Mouse (Mus musculus) liver, embryonic 14.5 days (tissue): Measurements from ENCODE around the gene Olfr576. TPM values are rescaled to one million over a fixed set of nuclear protein-coding genes. Genes with fewer than 3 reads are reported as not detected.

Experiments
- ATAC-seq: fragments of 200-750 bp; cut with Nextera tagmentation; 2 replicates; pipeline ENCODE4 v1.8.0; 2017; ENCODE audit warnings: moderate number of reproducible peaks, mild to moderate bottlenecking, moderate library complexity; ENCODE audit not compliant: insufficient read depth
- DNase-seq, 3 experiments: peaks; one replicate each; pipeline ENCODE4 v3.0.0-alpha.2; 2012 to 2013; ENCODE audit warnings: low read depth in 3 of 3, low spot score in 3 of 3
- H3K27ac ChIP-seq: fragments of 300-500 bp; sonication (generic); 2 replicates; pipeline ENCODE4 v1.5.1; 2014; ENCODE audit warnings: moderate library complexity, mild to moderate bottlenecking, control low read depth, inconsistent platforms
- H3K27me3 ChIP-seq: fragments of 300-500 bp; sonication (generic); 2 replicates; pipeline ENCODE4 v1.6.1; 2014; ENCODE audit warnings: mild to moderate bottlenecking, low read length, moderate library complexity; ENCODE audit not compliant: control insufficient read depth, insufficient read depth
- H3K36me3 ChIP-seq: fragments of 300-500 bp; sonication (generic); replicated peaks from 2 replicates; pipeline ENCODE4 v1.6.1; 2014; ENCODE audit warnings: low read depth; ENCODE audit not compliant: control insufficient read depth, insufficient read depth
- H3K4me1 ChIP-seq, 2 experiments: fragments of 200-500 bp in 1 of 2; fragments of 300-500 bp in 1 of 2; sonication (generic) in 1 of 2; replicated peaks; 2 replicates each; pipeline ENCODE4 v1.6.1; 2012 to 2014; ENCODE audit warnings: antibody characterized with exemption in 1 of 2, inconsistent platforms in 1 of 2, low read length in 1 of 2; ENCODE audit not compliant: control insufficient read depth in 2 of 2, insufficient read depth in 2 of 2
- H3K4me2 ChIP-seq: fragments of 300-500 bp; sonication (generic); 2 replicates; pipeline ENCODE4 v1.6.1; 2014; ENCODE audit warnings: low read depth, mild to moderate bottlenecking, control low read depth, moderate library complexity
- H3K4me3 ChIP-seq, 2 experiments: fragments of 200-500 bp in 1 of 2; fragments of 300-500 bp in 1 of 2; sonication (generic) in 1 of 2; 2 replicates each; pipeline ENCODE4 v1.5.1; 2012 to 2014; ENCODE audit warnings: low read depth in 2 of 2, low read length in 2 of 2, mild to moderate bottlenecking in 2 of 2, control low read depth in 1 of 2, inconsistent platforms in 1 of 2, moderate library complexity in 1 of 2; ENCODE audit not compliant: insufficient read depth in 1 of 2
- H3K9ac ChIP-seq: fragments of 300-500 bp; sonication (generic); replicated peaks from 2 replicates; pipeline ENCODE4 v1.6.1; 2014; ENCODE audit warnings: mild to moderate bottlenecking, control low read depth, moderate library complexity
- H3K9me3 ChIP-seq: fragments of 300-500 bp; sonication (generic); 2 replicates; pipeline ENCODE4 v1.6.1; 2016; ENCODE audit warnings: low read length, mixed read lengths; ENCODE audit not compliant: control insufficient read depth
- CTCF ChIP-seq: IDR thresholded peaks from 2 replicates; pipeline ENCODE4 v1.5.1; 2016; ENCODE audit warnings: antibody characterized with exemption, low read depth, control low read depth
- EP300 ChIP-seq: IDR thresholded peaks from 2 replicates; pipeline ENCODE4 v1.6.1; 2016; ENCODE audit warnings: antibody characterized with exemption, low read depth
- WGBS: fragments of 180-500 bp; shearing (Covaris S2); extraction: QIAGEN DNeasy Blood & Tissue Kit; methylation state at CpG from one replicate; pipeline ENCODE4 v1.1.7; 2014; ENCODE audit not compliant: insufficient replicate concordance; 5-methylcytosine and 5-hydroxymethylcytosine counted together
- polyA plus RNA-seq, 2 experiments: library from polyadenylated mRNA; depleted of rRNA in 1 of 2; stranded (reverse) in 1 of 2; unstranded in 1 of 2; fragments of >200 nt; fragmentation: Nextera tagmentation in 1 of 2; extraction: Ambion mirVana in 1 of 2; gene quantifications; 2 replicates each; pipeline versions ENCODE4 v1.2.1 to v1.2.3; 2012 to 2014

Olfr576 gene
- polyA plus RNA-seq, 2 experiments = not detected

DNA sequence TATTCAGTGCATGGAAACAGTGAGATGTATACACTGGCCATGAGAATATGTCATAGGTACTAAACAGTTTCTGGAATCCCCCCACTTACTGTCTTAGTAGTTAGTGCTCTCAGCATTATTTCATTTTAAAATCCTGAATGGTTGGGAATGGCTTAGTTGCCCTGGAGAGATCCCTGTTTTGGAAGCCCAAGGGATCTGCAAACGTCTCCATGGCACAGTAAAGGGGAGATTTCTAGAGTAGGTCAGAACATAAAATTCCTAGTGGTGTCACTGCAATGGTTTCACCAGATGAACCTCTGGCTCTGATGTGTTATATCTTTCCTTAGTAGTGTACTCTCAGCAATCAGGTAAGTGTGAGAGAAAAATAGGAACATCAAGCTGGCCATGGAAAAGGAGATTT lies 38.4 kb upstream of the Olfr576 start, which contains the start of gene Olfr572:
Olfr572 (plus strand) TSS at position 301 of the 400 bp plus-strand sequence.
- H3K4me2 ChIP-seq = no peak within 1 kb of the TSS
- WGBS = 30% methylated on average over 1 of the region's 1 CpGs
- H3K36me3 ChIP-seq = no peaks in the 10 kb centered on the region
- H3K27ac ChIP-seq = no peak within 1 kb of the TSS
- DNase-seq = no peak
- no peak within 1 kb of the TSS for H3K4me3 ChIP-seq
- no peaks in the 10 kb centered on the region for H3K9me3 ChIP-seq
- no peaks in the 10 kb centered on the region for H3K4me1 ChIP-seq
- no peaks in the 10 kb centered on the region for H3K27me3 ChIP-seq
- no peak for ATAC-seq
- H3K9ac ChIP-seq = no peak within 1 kb of the TSS
- TF ChIP-seq EP300 (no peak), CTCF (no peak)

DNA sequence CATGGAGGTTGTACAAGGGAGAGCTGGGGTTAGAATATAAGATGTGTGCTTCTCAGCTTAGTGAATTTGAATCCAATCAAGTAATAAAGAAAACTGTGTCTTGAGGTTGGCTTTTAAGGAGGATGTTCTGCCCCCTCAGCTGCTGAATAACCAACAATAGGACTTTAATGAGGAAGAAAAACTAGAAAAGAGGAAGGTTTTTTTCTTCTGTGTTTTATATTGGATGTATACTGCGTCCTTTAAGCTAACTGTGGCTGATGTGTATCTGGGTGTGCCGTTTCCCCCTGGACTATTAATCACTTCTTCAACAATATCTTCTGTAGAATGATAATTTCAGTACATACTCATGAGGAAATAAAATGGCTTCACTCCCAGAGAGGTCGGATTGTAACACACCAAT lies 35.4 kb upstream of the Olfr576 start:
- no peak overlapping the region for H3K27ac ChIP-seq
- H3K36me3 ChIP-seq = no peaks in the 10 kb centered on the region
- no peak overlapping the region for H3K9ac ChIP-seq
- H3K4me3 ChIP-seq = no peak overlapping the region
- no peaks in the 10 kb centered on the region for H3K27me3 ChIP-seq
- H3K9me3 ChIP-seq = no peaks in the 10 kb centered on the region
- WGBS = 27% methylated on average over 3 of the region's 3 CpGs
- DNase-seq (no peak), ATAC-seq (no peak)
- no peak overlapping the region for H3K4me2 ChIP-seq
- no peaks in the 10 kb centered on the region for H3K4me1 ChIP-seq
- TF ChIP-seq EP300 (no peak), CTCF (no peak)

DNA sequence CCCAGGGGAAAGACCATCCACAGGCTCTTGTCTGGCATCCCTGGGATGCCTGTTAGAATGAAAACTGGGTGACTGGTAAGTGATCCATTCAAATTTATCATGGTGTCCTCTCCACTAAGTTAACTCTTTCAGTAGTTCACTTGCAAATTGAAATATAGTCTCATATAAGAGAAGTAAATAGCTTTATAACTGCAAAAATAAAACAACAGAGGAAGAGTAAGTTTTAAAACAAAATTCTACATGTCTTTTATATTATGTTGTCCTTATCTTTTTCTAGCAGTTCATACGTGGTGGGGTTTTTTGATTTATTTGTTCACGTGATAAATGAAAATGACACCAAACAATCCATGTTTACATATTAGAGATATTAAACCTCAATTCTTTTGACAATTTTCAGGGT lies 20.0 kb upstream of the Olfr576 start, which contains the start of gene Olfr573-ps1:
Olfr573-ps1 (minus strand) TSS at position 101 of the 400 bp plus-strand sequence.
- Histone ChIP-seq H3K9ac (no peak within 1 kb of the TSS), H3K4me1 (no peaks in the 10 kb centered on the region), H3K36me3 (no peaks in the 10 kb centered on the region), H3K27me3 (no peaks in the 10 kb centered on the region), H3K27ac (no peak within 1 kb of the TSS), H3K4me2 (no peak within 1 kb of the TSS), H3K4me3 (no peak within 1 kb of the TSS), H3K9me3 (no peaks in the 10 kb centered on the region)
- ATAC-seq (no peak), DNase-seq (no peak)
- TF ChIP-seq CTCF (no peak), EP300 (no peak)
- WGBS = 75% methylated on average over 2 of the region's 2 CpGs

DNA sequence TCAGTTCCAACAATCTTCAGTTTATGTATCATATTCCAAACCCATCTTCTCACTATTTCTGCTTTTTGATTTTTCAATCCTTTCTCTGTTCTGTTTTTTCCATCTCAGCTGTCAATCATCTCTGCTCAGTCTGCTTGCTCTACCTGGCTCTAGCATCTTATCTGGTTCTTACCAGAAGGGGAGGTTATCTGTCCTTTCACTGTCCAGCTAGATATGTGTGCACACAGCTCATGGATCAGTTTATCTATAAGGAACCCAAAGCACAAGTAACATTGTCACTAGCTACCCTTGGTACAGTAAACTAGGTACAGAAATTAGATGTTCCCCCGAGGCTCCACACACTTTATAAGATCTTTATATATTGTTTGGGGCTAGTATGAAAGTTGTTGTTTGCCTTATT lies 19.0 kb upstream of the Olfr576 start:
- 43% methylated on average over 1 of the region's 1 CpGs for WGBS
- H3K27me3 ChIP-seq = no peaks in the 10 kb centered on the region
- no peak overlapping the region for H3K4me3 ChIP-seq
- no peaks in the 10 kb centered on the region for H3K36me3 ChIP-seq
- peak; percentile 85 for ATAC-seq
- H3K4me2 ChIP-seq = no peak overlapping the region
- H3K4me1 ChIP-seq = no peaks in the 10 kb centered on the region
- no peak overlapping the region for H3K27ac ChIP-seq
- H3K9me3 ChIP-seq = no peaks in the 10 kb centered on the region
- TF ChIP-seq EP300 = peak; percentile 43; the same call in 1 of the 2 replicates
- no peak for TF ChIP-seq CTCF
- DNase-seq = no peak
- no peak overlapping the region for H3K9ac ChIP-seq

DNA sequence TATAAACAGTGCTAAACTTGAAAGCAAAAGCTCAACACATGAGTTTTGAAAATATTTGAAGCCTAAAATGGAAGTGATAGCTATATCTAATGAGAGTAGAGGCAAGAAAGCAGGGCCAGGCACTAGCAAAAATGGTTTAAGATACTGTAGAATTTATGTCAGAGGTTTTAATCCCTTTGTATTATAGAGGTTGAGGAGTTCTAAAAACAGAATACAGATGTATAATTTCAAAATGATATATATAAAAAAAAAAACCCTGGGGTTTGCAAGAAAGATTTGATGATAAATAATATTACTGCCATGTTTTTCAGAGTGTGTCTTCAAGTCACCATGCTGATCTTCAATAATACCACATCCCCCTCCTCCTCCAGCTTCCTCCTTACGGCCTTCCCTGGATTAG lies 14.3 kb upstream of the Olfr576 start, which contains the start of gene Olfr574:
Olfr574 (plus strand) TSS at position 301 of the 400 bp plus-strand sequence.
- Histone ChIP-seq H3K27me3 (no peaks in the 10 kb centered on the region), H3K9me3 (no peaks in the 10 kb centered on the region), H3K36me3 (no peaks in the 10 kb centered on the region), H3K4me2 (no peak within 1 kb of the TSS), H3K27ac (no peak within 1 kb of the TSS), H3K4me1 (no peaks in the 10 kb centered on the region), H3K9ac (no peak within 1 kb of the TSS), H3K4me3 (no peak within 1 kb of the TSS)
- DNase-seq = no peak
- ATAC-seq = no peak
- TF ChIP-seq CTCF = no peak
- no peak for TF ChIP-seq EP300
- WGBS = 63% methylated on average over 1 of the region's 1 CpGs
